Mouse (Mus musculus): ENCODE data around the gene Gjb1. TPM values are rescaled to one million over a fixed set of nuclear protein-coding genes. Genes with fewer than 3 reads are reported as not detected.
A peak's percentile ranks its signal among the peaks of the same experiment; 100 is the strongest.
"Not testable (repeated sequence)": the region's sequence is repeated elsewhere in the genome, so short reads cannot be mapped to it uniquely, and the experiment has no call there.

Gene Gjb1
- polyA plus RNA-seq, 1 experiment from 2014 or later: 1.3 TPM

DNA sequence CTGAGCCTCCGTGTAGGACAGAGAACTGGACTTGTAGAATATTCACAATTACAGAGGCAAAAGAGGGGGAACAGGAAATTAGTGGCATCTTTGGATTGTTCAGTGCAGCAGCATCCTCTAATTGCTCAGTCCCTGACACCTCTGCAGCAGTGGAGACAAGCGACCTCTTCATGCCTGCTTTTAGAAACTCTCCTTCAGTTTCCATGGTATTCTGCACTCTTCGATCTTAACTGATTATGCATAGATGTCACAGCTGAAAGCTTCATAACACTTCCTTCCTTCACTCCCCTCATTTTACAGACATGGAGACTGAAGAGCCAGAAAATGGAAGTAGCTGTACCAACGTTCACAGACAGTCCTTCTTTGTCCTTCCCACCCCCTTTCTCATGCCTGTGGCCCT, 29.7 kb upstream of the Gjb1 start:
- Histone ChIP-seq H3K36me3 (ENCODE audit: control insufficient read depth, insufficient read depth, low read length) (no peaks in the 10 kb centered on the region), H3K27ac (ENCODE audit: low read length) (no peak overlapping the region), H3K4me3 (ENCODE audit: low read depth, low read length) (no peak overlapping the region), H3K27me3 (ENCODE audit: control insufficient read depth, insufficient read depth, low read depth, low read length) (no peaks in the 10 kb centered on the region), H3K9me3 (replicated peaks; ENCODE audit: control insufficient read depth, low read length, poor library complexity, severe bottlenecking) (no peaks in the 10 kb centered on the region), H3K9ac (ENCODE audit: low read depth, low read length) (no peak overlapping the region), H3K4me1 (ENCODE audit: control insufficient read depth, insufficient read depth, low read length) (no peaks in the 10 kb centered on the region), H3K4me2 (ENCODE audit: low read length) (no peak overlapping the region)
- 51% methylated on average over 4 of the region's 4 CpGs for WGBS
- ATAC-seq: no peak

DNA sequence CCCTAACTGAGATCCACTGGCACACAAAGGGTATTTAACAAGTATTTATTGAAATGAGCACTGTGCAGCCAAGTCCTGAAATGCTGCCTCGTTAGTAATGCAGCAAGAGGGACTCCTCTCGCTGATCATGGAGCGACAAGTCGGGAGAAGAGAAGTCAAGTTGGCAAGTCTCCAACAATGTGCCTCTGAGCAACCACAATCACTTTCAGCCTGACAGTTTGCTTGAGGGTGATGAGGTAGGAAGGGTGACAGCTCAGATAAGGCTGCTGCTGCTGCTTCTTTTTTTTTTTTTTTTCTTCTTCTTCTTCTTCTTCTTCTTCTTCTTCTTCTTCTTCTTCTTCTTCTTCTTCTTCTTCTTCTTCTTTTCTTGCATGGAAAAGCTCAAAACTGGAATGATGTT, 25.0 kb upstream of the Gjb1 start:
- ATAC-seq: no peak
- 61% methylated on average over 4 of the region's 4 CpGs for WGBS
- Histone ChIP-seq H3K4me1 (ENCODE audit: control insufficient read depth, insufficient read depth, low read length) (no peaks in the 10 kb centered on the region), H3K4me3 (ENCODE audit: low read depth, low read length) (no peak overlapping the region), H3K27ac (ENCODE audit: low read length) (no peak overlapping the region), H3K4me2 (ENCODE audit: low read length) (no peak overlapping the region), H3K9ac (ENCODE audit: low read depth, low read length) (no peak overlapping the region), H3K9me3 (replicated peaks; ENCODE audit: control insufficient read depth, low read length, poor library complexity, severe bottlenecking) (no peaks in the 10 kb centered on the region), H3K27me3 (ENCODE audit: control insufficient read depth, insufficient read depth, low read depth, low read length) (no peaks in the 10 kb centered on the region), H3K36me3 (ENCODE audit: control insufficient read depth, insufficient read depth, low read length) (no peaks in the 10 kb centered on the region)

DNA sequence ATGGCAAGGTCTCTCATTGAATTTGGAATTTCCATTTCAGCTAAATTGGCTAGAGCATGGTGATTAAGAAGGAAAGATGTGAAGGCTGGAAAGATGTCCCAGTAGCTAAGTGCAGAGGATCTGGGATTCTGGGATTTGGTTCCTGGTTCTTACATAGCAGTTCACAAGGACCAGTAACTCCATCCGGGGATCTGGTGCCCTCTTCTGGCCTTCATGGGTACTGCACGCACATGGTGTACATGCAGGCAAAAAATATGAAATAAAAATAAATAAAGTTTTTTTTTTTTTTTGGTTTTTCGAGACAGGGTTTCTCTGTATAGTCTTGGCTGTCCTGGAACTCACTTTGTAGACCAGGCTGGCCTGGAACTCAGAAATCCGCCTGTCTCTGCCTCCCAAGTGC, 17.3 kb upstream of the Gjb1 start:
- 69% methylated on average over 4 of the region's 4 CpGs for WGBS
- not testable (repeated sequence) for ATAC-seq; H3K4me1 ChIP-seq (ENCODE audit: control insufficient read depth, insufficient read depth, low read length); H3K4me3 ChIP-seq (ENCODE audit: low read depth, low read length); H3K9me3 ChIP-seq (replicated peaks; ENCODE audit: control insufficient read depth, low read length, poor library complexity, severe bottlenecking); H3K9ac ChIP-seq (ENCODE audit: low read depth, low read length); H3K36me3 ChIP-seq (ENCODE audit: control insufficient read depth, insufficient read depth, low read length); H3K27me3 ChIP-seq (ENCODE audit: control insufficient read depth, insufficient read depth, low read depth, low read length); H3K27ac ChIP-seq (ENCODE audit: low read length); H3K4me2 ChIP-seq (ENCODE audit: low read length)

DNA sequence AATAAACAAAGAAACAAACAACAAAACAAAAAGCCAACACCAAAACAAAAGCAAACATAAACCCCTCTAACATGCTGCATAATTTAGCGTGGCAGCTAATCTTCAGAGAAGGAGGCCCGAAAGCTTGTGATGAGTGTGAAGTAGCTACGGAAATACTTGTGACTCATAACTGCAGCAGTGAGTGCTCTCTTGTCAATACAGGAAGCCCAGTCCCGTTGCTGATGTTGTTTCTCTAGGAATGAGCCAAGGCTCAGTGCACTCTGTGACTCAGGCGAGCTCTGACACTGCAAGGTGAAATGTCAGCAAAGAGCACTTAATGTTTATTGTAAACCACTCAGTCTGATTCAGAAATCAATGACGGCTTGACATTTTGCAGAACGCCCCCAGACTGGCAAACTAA, 7.2 kb upstream of the Gjb1 start:
- Histone ChIP-seq H3K27me3 (ENCODE audit: control insufficient read depth, insufficient read depth, low read depth, low read length) (no peaks in the 10 kb centered on the region), H3K9me3 (replicated peaks; ENCODE audit: control insufficient read depth, low read length, poor library complexity, severe bottlenecking) (no peaks in the 10 kb centered on the region)
- WGBS: 75% methylated on average over 7 of the region's 7 CpGs

DNA sequence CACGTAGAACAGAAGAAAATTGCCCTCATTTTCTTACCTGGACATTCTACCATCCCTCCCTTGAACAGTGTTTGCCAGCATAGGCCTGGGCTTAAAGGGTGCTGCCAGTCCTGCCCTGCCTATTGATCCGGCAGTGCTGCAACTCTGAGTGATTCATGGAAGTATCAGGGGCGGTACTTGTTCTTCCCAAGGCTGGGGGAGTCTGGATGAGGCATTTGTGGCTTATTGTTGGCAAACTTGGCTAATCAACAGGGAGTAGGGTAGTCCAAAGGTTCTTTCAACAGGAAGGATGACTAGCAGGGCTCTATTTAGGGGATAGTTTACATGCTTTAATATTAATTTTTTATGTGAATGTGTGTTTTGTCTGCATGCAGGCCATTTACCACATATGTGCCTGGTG, 5.6 kb upstream of the Gjb1 start:
- no peaks in the 10 kb centered on the region for H3K4me1 ChIP-seq (ENCODE audit: control insufficient read depth, insufficient read depth, low read length)
- no peak overlapping the region for H3K4me3 ChIP-seq (ENCODE audit: low read depth, low read length)
- H3K27me3 ChIP-seq (ENCODE audit: control insufficient read depth, insufficient read depth, low read depth, low read length): no peaks in the 10 kb centered on the region
- no peak overlapping the region for H3K9ac ChIP-seq (ENCODE audit: low read depth, low read length)
- no peak overlapping the region for H3K27ac ChIP-seq (ENCODE audit: low read length)
- no peak overlapping the region for H3K4me2 ChIP-seq (ENCODE audit: low read length)
- no peak for ATAC-seq
- 64% methylated on average over 3 of the region's 3 CpGs for WGBS
- H3K9me3 ChIP-seq (replicated peaks; ENCODE audit: control insufficient read depth, low read length, poor library complexity, severe bottlenecking): no peaks in the 10 kb centered on the region
- no peaks in the 10 kb centered on the region for H3K36me3 ChIP-seq (ENCODE audit: control insufficient read depth, insufficient read depth, low read length)

More for the DNA sequence above, 7.2 kb upstream of the Gjb1 start:
- Histone ChIP-seq H3K4me2 (ENCODE audit: low read length) (no peak overlapping the region), H3K4me1 (ENCODE audit: control insufficient read depth, insufficient read depth, low read length) (no peaks in the 10 kb centered on the region), H3K4me3 (ENCODE audit: low read depth, low read length) (no peak overlapping the region), H3K9ac (ENCODE audit: low read depth, low read length) (no peak overlapping the region), H3K27ac (ENCODE audit: low read length) (no peak overlapping the region), H3K36me3 (ENCODE audit: control insufficient read depth, insufficient read depth, low read length) (no peaks in the 10 kb centered on the region)
- ATAC-seq: no peak

DNA sequence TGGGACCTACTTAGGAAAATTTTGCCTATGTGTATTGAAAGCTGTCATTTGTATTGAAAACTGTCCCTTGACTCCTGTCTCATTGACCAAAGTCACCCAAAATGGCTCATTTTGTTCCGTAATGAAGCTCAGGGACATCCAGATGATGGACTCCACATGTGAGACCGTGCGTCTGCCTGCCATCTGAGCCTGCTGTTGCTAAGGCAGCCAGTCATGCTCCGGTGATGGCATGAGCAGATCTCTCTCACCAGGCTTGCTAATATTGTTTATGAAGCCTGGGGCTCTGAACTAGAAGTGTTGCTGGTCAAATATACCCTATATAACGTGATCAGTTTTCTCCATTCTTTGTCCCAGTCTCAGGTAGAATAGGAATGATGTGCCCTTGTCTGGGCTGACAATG, 3.2 kb upstream of the Gjb1 start:
- Histone ChIP-seq H3K9ac (ENCODE audit: low read depth, low read length) (no peak overlapping the region), H3K36me3 (ENCODE audit: control insufficient read depth, insufficient read depth, low read length) (no peaks in the 10 kb centered on the region), H3K4me1 (ENCODE audit: control insufficient read depth, insufficient read depth, low read length) (no peaks in the 10 kb centered on the region), H3K27me3 (ENCODE audit: control insufficient read depth, insufficient read depth, low read depth, low read length) (no peaks in the 10 kb centered on the region), H3K27ac (ENCODE audit: low read length) (no peak overlapping the region), H3K4me3 (ENCODE audit: low read depth, low read length) (no peak overlapping the region), H3K9me3 (replicated peaks; ENCODE audit: control insufficient read depth, low read length, poor library complexity, severe bottlenecking) (no peaks in the 10 kb centered on the region), H3K4me2 (ENCODE audit: low read length) (no peak overlapping the region)
- no peak for ATAC-seq
- 52% methylated on average over 5 of the region's 5 CpGs for WGBS

DNA sequence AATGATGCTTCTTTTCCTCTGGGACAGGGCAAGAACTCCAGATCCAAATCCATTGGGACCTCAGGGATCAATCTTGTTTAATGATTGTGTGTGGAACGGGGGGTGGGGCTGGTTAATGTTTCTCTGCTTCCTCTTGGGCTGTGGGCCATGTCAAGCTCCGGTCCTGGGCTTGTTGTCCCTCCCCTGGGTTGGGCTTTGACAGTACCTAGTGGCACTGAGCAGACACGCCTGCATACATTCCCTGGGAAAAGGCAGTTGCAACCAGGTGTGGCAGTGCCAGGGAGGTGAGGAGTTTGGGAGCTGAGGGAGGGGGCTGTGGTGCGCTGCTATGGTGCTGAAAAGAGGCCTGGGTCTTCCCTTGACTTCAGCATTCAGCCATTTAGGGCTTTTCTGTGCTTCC, 898 bp downstream of the Gjb1 start:
- Histone ChIP-seq H3K27me3 (ENCODE audit: control insufficient read depth, insufficient read depth, low read depth, low read length) (no peaks in the 10 kb centered on the region; the same call in 1 of the 2 replicates), H3K27ac (ENCODE audit: low read length) (no peak overlapping the region), H3K36me3 (ENCODE audit: control insufficient read depth, insufficient read depth, low read length) (no peaks in the 10 kb centered on the region), H3K9ac (ENCODE audit: low read depth, low read length) (no peak overlapping the region), H3K4me2 (ENCODE audit: low read length) (no peak overlapping the region), H3K4me1 (ENCODE audit: control insufficient read depth, insufficient read depth, low read length) (no peaks in the 10 kb centered on the region; the same call in 1 of the 2 replicates), H3K4me3 (ENCODE audit: low read depth, low read length) (no peak overlapping the region), H3K9me3 (replicated peaks; ENCODE audit: control insufficient read depth, low read length, poor library complexity, severe bottlenecking) (no peaks in the 10 kb centered on the region)
- no peak for ATAC-seq
- 83% methylated on average over 4 of the region's 4 CpGs for WGBS

DNA sequence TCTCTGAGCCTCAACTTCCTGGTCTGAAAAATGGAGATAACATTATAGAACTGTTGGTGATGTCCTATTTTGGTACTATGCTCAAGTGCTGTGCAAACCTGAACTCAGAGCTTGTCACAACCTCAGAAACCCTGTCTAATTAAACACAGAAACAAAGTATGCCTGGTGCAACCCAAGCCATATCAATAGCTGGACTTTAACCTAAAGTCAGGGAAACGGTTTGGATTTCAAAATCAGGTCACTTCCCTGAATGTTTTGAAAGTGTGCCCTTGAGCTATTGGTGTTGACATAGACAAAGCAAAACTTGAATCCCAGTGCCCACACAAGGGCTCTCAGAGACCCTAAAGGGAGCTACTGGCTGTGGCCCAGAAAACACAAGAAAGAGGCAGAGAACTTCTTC, 3.6 kb downstream of the Gjb1 start:
- Histone ChIP-seq H3K4me1 (ENCODE audit: control insufficient read depth, insufficient read depth, low read length) (no peaks in the 10 kb centered on the region; the same call in none of the 2 replicates), H3K4me3 (ENCODE audit: low read depth, low read length) (no peak overlapping the region), H3K27me3 (ENCODE audit: control insufficient read depth, insufficient read depth, low read depth, low read length) (no peaks in the 10 kb centered on the region; the same call in 1 of the 2 replicates), H3K9ac (ENCODE audit: low read depth, low read length) (no peak overlapping the region), H3K9me3 (replicated peaks; ENCODE audit: control insufficient read depth, low read length, poor library complexity, severe bottlenecking) (no peaks in the 10 kb centered on the region), H3K27ac (ENCODE audit: low read length) (no peak overlapping the region), H3K4me2 (ENCODE audit: low read length) (no peak overlapping the region), H3K36me3 (ENCODE audit: control insufficient read depth, insufficient read depth, low read length) (no peaks in the 10 kb centered on the region)
- no peak for ATAC-seq
- WGBS: 89% methylated on average over 1 of the region's 1 CpGs

DNA sequence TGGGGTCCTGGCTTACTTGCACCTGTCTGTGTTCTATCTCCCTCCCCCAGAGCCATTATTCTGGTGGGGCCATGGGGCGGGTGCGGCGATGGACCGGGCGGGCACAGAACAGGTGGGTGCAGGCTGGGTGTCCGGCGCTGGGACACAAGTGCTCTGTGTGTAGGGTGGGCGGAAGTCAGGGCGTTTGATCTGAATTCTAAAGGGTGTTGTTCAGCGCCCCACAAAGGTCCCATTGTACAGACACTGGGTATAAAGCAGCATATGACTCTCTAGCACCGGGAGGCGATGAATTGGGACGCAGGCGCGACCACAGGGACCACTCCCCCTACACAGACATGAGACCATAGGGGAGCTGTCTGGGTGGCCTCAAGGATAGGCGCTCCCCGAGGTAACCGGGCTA, 7.3 kb downstream of the Gjb1 start:
- ATAC-seq: 0 out of 2 replicates have a peak, but pooled peaks have one; percentile 20
- no peaks in the 10 kb centered on the region; the same call in 1 of the 2 replicates for H3K27me3 ChIP-seq (ENCODE audit: control insufficient read depth, insufficient read depth, low read depth, low read length)
- H3K4me3 ChIP-seq (ENCODE audit: low read depth, low read length): no peak overlapping the region
- WGBS: 28% methylated on average over 18 of the region's 18 CpGs
- peaks cover 3% of the 10 kb centered on the region for H3K4me1 ChIP-seq (ENCODE audit: control insufficient read depth, insufficient read depth, low read length)
- peak overlapping the region; percentile 54; the same call in 1 of the 2 replicates for H3K4me2 ChIP-seq (ENCODE audit: low read length)
- no peak overlapping the region for H3K9ac ChIP-seq (ENCODE audit: low read depth, low read length)
- H3K9me3 ChIP-seq (replicated peaks; ENCODE audit: control insufficient read depth, low read length, poor library complexity, severe bottlenecking): no peaks in the 10 kb centered on the region
- no peak overlapping the region for H3K27ac ChIP-seq (ENCODE audit: low read length)
- H3K36me3 ChIP-seq (ENCODE audit: control insufficient read depth, insufficient read depth, low read length): no peaks in the 10 kb centered on the region
